In the genomic region with DNA sequence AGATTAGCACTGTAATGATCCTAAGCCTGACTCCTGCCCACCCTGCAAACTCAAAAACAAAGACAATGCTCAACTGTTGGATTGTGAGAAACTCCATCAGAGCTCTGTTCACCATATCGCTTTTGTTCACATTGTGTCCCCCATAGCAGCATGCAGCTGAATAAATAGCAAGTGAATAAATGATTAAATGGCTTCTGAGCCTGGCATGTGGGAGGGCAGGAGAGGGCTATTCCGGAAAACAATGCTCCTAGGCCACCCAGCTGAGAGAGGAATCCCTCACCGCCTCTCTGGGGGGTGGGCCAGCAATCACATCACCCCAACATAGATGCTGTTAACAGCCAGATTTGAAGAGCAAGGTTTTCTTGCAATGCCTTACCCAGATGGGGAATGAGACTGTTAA, we compare ENCODE assay signal across 23 mouse cellular contexts.
A peak's percentile ranks its signal among the peaks of the same experiment; 100 is the strongest.
DNase-seq lines count a peak whose midpoint lies in the region; ATAC-seq and TF ChIP-seq lines count a peak whose summit lies in the region.
"Had no signal": no experiment of that assay in that cellular context is flagged by ENCODE, and none has a peak within 500 bp of the region (broad histone marks: within the 10 kb centered on the region; RNA-seq: fewer than 3 reads in every experiment).

No protein-coding gene starts in this region.

- H3K27ac ChIP-seq in layer of hippocampus, adult 2 months: peak overlapping the region; percentile 53; the same call in 1 of the 2 replicates
- no peak overlapping the region for H3K27ac ChIP-seq in hindbrain, embryonic 13.5 days
- H3K27ac ChIP-seq: forebrain, embryonic 15.5 days; limb, embryonic 12.5 days; macrophage had no signal

- H3K9me3 ChIP-seq in hindbrain, embryonic 13.5 days: no peaks in the 10 kb centered on the region
- H3K9me3 ChIP-seq: forebrain, embryonic 15.5 days; limb, embryonic 12.5 days had no signal

- 9% methylated on average over 3 of the region's 3 CpGs for WGBS in hindbrain, embryonic 13.5 days

- no peaks in the 10 kb centered on the region for H3K27me3 ChIP-seq in hindbrain, embryonic 13.5 days
- H3K27me3 ChIP-seq: forebrain, embryonic 15.5 days; limb, embryonic 12.5 days had no signal

- DNase-seq in heart, adult 11 months: peak; percentile 24
- DNase-seq in heart, adult 18-20 months: no peak
- no peak for DNase-seq in layer of hippocampus, adult 2 months (ENCODE audit: low spot score in 2 of 2)
- no peak for DNase-seq in layer of hippocampus, adult 8-10 months (ENCODE audit: low spot score in 2 of 2)
- DNase-seq in embryo, embryonic 10 days (ENCODE audit: low spot score): peak; percentile 21
- DNase-seq in thymus, postnatal 36 days: no peak
- no peak for DNase-seq in spleen, postnatal 14 days (ENCODE audit: low spot score in 2 of 2)
- DNase-seq: adrenal gland, postnatal 25 days; cerebellum, adult 9-10 months; gastrocnemius, postnatal 14 days; kidney, adult 18-20 months; kidney, postnatal 25 days; liver, postnatal 0 days; midbrain, embryonic 14.5 days; thymus, adult 18-20 months; thymus, postnatal 4 days had no signal

- no peak overlapping the region for H3K9ac ChIP-seq in hindbrain, embryonic 13.5 days
- H3K9ac ChIP-seq: forebrain, embryonic 15.5 days; limb, embryonic 12.5 days; liver, postnatal 0 days had no signal

- peaks cover 17% of the 10 kb centered on the region for H3K4me1 ChIP-seq in hindbrain, embryonic 13.5 days (replicated peaks)
- H3K4me1 ChIP-seq: forebrain, embryonic 15.5 days; limb, embryonic 12.5 days had no signal

- no peak overlapping the region for H3K4me3 ChIP-seq in layer of hippocampus, adult 2 months
- H3K4me3 ChIP-seq in hindbrain, embryonic 13.5 days: no peak overlapping the region
- H3K4me3 ChIP-seq: forebrain, embryonic 15.5 days; limb, embryonic 12.5 days had no signal

- ATAC-seq in hindbrain, embryonic 13.5 days (ENCODE audit: low FRiP score): peak; percentile 14; the same call in 1 of the 2 replicates
- ATAC-seq: CD4-positive, CD25-positive, alpha-beta regulatory T cell, adult 4 months; forebrain, embryonic 15.5 days; liver, postnatal 0 days; lung, postnatal 0 days had no signal

- TF ChIP-seq CTCF in layer of hippocampus, adult 2 months (conservative IDR thresholded peaks at IDR 0.05): no peak

- no peak overlapping the region for H3K4me2 ChIP-seq in hindbrain, embryonic 13.5 days
- H3K4me2 ChIP-seq: forebrain, embryonic 15.5 days; limb, embryonic 12.5 days; liver, embryonic 11.5 days had no signal

- no peaks in the 10 kb centered on the region for H3K36me3 ChIP-seq in hindbrain, embryonic 13.5 days
- H3K36me3 ChIP-seq: forebrain, embryonic 15.5 days; limb, embryonic 12.5 days had no signal

Comparison
In these comparisons a context has a peak if more than half of its experiments do, and no peak if none do; other contexts are left out.
1. DNase-seq: peak in heart, adult 11 months (single experiment) and embryo, embryonic 10 days (single experiment); none in heart, adult 18-20 months (0 of 2), layer of hippocampus, adult 2 months (0 of 2), layer of hippocampus, adult 8-10 months (0 of 2), thymus, postnatal 36 days (0 of 2) and spleen, postnatal 14 days (0 of 2).